Mouse (Mus musculus): ENCODE data around the gene Ctf2. TPM values are rescaled to one million over a fixed set of nuclear protein-coding genes. Genes with fewer than 3 reads are reported as not detected.

The Ctf2 gene
- polyA plus RNA-seq, 1 experiment from 2014 or later = 0.07 TPM

DNA sequence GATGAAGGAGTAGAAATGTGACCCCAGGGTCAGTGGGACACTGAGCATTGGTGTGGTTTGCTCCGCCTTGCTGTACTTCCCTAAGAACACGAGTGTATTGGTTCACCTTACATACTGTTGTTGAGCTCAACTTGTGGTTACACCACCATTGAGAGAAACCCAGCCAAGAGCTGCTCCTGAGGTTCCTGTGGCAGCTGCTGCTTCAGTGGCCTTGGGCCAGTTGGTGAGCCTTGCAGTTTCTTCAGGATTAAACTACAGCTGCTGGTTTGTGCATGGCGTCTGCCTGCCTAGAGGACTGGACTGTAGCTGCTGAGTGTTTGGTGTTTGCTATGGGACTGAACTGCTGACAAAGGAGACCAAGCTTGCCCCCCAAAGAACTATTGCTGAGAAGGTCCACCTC is 20.5 kb downstream of the Ctf2 start:
- no peak overlapping the region for H3K4me3 ChIP-seq (replicated peaks)
- DNase-seq = no peak
- no peak overlapping the region for H3K9ac ChIP-seq
- no peaks in the 10 kb centered on the region for H3K27me3 ChIP-seq
- H3K4me2 ChIP-seq = no peak overlapping the region
- peaks cover 1% of the 10 kb centered on the region; the same call in 1 of the 2 replicates for H3K36me3 ChIP-seq
- H3K9me3 ChIP-seq (replicated peaks) = no peaks in the 10 kb centered on the region
- H3K4me1 ChIP-seq (replicated peaks) = peaks cover 47% of the 10 kb centered on the region
- ATAC-seq (ENCODE audit: low read depth) = no peak
- H3K27ac ChIP-seq = peak overlapping the region; percentile 74; the same call in 1 of the 2 replicates
- WGBS (ENCODE audit: insufficient replicate concordance) = 49% methylated on average over 3 of the region's 3 CpGs

GRCm38 (mm10) chr7:127711031-127711430 is 20.9 kb downstream of the Ctf2 start:
- no peak for ATAC-seq (ENCODE audit: low read depth)
- 86% methylated on average over 3 of the region's 3 CpGs for WGBS (ENCODE audit: insufficient replicate concordance)
- Histone ChIP-seq H3K27me3 (no peaks in the 10 kb centered on the region), H3K4me3 (replicated peaks) (no peak overlapping the region), H3K36me3 (peaks cover 6% of the 10 kb centered on the region), H3K9me3 (replicated peaks) (no peaks in the 10 kb centered on the region), H3K4me2 (no peak overlapping the region), H3K9ac (no peak overlapping the region), H3K27ac (0 out of 2 replicates have a peak overlapping the region, but pooled peaks have one; percentile 15), H3K4me1 (replicated peaks) (peaks cover 47% of the 10 kb centered on the region)
- no peak for DNase-seq

GRCm38 (mm10) chr7:127709261-127709979 is 22.5 kb downstream of the Ctf2 start:
- peaks cover 49% of the 10 kb centered on the region for H3K4me1 ChIP-seq (replicated peaks)
- 61% methylated on average over 5 of the region's 5 CpGs for WGBS (ENCODE audit: insufficient replicate concordance)
- peaks cover 15% of the 10 kb centered on the region for H3K36me3 ChIP-seq
- ATAC-seq (ENCODE audit: low read depth) (no peak), DNase-seq (no peak)
- H3K27ac ChIP-seq = peak overlapping the region; percentile 89
- H3K9me3 ChIP-seq (replicated peaks) = no peaks in the 10 kb centered on the region
- peak overlapping the region; percentile 77 for H3K4me3 ChIP-seq (replicated peaks)
- peak overlapping the region; percentile 84 for H3K9ac ChIP-seq
- H3K4me2 ChIP-seq = peak overlapping the region; percentile 97
- H3K27me3 ChIP-seq = no peaks in the 10 kb centered on the region

DNA sequence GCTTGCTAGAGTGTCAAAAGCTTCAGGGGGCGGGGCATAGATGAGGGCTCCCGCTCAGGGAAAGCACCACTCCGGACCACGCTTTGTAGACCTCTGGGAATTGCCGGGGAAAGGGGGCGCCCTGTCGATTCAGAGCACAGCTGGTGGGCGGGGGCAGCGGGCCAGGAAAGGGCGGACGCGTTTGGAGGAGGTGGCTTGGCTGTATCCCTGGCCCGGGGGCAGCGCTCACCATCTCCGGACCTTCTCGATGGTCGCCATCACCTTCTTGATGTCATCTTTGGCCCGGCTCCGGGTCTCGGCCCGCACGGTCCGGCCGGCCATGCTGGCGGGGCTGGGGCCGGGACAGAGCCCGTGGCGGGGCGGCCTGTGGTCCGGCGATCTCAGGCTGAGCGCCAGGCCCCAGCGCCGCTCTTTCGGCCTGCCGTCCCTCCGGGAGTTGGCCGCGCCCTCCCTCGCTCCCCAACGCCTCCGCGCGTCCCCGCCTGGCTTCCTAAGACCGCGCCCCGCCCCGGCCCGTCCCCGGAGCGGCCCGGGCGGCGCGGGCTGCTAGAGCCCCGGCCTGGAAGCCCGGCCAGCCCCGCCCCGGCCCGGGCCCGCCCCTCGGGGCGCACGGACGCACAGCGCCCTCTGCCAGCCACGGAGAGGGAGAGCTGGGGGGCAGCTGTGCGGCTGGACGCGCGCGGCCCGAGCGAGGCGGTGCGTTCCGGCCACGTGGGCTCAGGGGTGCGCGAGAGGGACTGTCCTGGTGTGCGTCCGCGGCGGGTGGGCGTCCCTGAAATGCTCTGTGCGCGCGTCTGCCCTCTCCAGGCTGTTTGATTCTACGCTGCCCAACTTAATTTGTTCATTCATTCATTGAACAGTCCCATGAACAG is 23.5 kb downstream of the Ctf2 start, which contains the start of gene Bcl7c:
TSS of gene Bcl7c (minus strand) at position 727 of the 872 bp plus-strand sequence.
- Histone ChIP-seq H3K36me3 (peaks cover 23% of the 10 kb centered on the region), H3K4me2 (peak within 1 kb of the TSS; percentile 97), H3K4me3 (replicated peaks) (peak within 1 kb of the TSS; percentile 77), H3K4me1 (replicated peaks) (peaks cover 59% of the 10 kb centered on the region), H3K27me3 (no peaks in the 10 kb centered on the region), H3K27ac (peak within 1 kb of the TSS; percentile 89), H3K9ac (peak within 1 kb of the TSS; percentile 84), H3K9me3 (replicated peaks) (no peaks in the 10 kb centered on the region)
- ATAC-seq (ENCODE audit: low read depth) (peak; percentile 92), DNase-seq (peak; percentile 82)
- WGBS (ENCODE audit: insufficient replicate concordance) = under 1% methylated on average over 85 of the region's 90 CpGs

DNA sequence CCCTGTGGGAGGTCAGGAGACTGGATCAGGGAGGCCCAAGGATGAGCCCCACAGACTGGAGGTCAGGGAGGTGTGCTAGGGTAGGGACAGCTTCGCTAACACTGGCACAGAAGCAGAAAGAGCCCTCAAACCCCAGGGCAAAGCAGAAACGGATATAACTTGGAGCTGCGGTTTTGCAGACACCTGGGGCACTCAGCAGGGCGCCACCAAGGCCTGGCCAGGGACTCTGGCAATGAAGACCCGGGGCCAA is 24.1 kb downstream of the Ctf2 start:
- no peaks in the 10 kb centered on the region for H3K9me3 ChIP-seq (replicated peaks)

GRCm38 (mm10) chr7:127707045-127707956 is 24.7 kb downstream of the Ctf2 start:
- no peak for ATAC-seq (ENCODE audit: low read depth)

More for the DNA sequence above, 24.1 kb downstream of the Ctf2 start:
- no peak for DNase-seq
- H3K4me3 ChIP-seq (replicated peaks) = peak overlapping the region; percentile 77
- H3K4me2 ChIP-seq = peak overlapping the region; percentile 97
- peak overlapping the region; percentile 84 for H3K9ac ChIP-seq
- H3K27me3 ChIP-seq = no peaks in the 10 kb centered on the region
- H3K27ac ChIP-seq = peak overlapping the region; percentile 89
- H3K4me1 ChIP-seq (replicated peaks) = peaks cover 58% of the 10 kb centered on the region
- H3K36me3 ChIP-seq = peaks cover 29% of the 10 kb centered on the region
- WGBS (ENCODE audit: insufficient replicate concordance) = under 1% methylated on average over 5 of the region's 5 CpGs
- no peak; the same call in 1 of the 2 replicates for ATAC-seq (ENCODE audit: low read depth)

DNA sequence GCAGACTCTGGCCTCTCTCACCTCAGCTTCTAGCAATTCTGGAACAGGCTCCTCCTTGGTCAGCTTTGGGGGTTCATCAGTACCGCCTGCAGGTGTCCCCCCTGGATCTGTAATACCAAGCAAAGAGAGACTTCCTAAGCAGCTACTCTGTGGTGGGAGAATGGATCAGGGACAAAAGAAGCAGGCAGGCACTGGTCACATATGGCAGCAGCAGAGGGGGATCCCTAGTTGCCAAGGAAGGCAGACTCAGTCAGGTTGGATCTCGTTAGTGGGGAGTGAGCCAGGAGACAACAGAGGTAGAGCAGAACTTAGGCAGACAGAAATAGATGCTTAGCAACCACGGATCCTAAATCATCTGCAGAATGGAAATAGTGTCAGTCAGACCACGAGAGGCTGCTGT is 26.3 kb downstream of the Ctf2 start:
- peaks cover 50% of the 10 kb centered on the region for H3K4me1 ChIP-seq (replicated peaks)
- H3K27me3 ChIP-seq = no peaks in the 10 kb centered on the region
- H3K36me3 ChIP-seq = peaks cover 30% of the 10 kb centered on the region
- H3K9ac ChIP-seq = no peak overlapping the region
- H3K27ac ChIP-seq = no peak overlapping the region
- no peak overlapping the region for H3K4me3 ChIP-seq (replicated peaks)
- DNase-seq = no peak
- ATAC-seq (ENCODE audit: low read depth) = no peak
- 68% methylated on average over 4 of the region's 4 CpGs for WGBS (ENCODE audit: insufficient replicate concordance)
- no peaks in the 10 kb centered on the region for H3K9me3 ChIP-seq (replicated peaks)
- H3K4me2 ChIP-seq = no peak overlapping the region

More at GRCm38 (mm10) chr7:127707045-127707956, 24.7 kb downstream of the Ctf2 start:
- Histone ChIP-seq H3K27me3 (no peaks in the 10 kb centered on the region), H3K36me3 (peaks cover 30% of the 10 kb centered on the region), H3K4me3 (replicated peaks) (peak overlapping the region; percentile 77), H3K4me1 (replicated peaks) (peaks cover 56% of the 10 kb centered on the region), H3K27ac (peak overlapping the region; percentile 89), H3K9ac (peak overlapping the region; percentile 84), H3K4me2 (peak overlapping the region; percentile 97), H3K9me3 (replicated peaks) (no peaks in the 10 kb centered on the region)
- DNase-seq = no peak
- WGBS (ENCODE audit: insufficient replicate concordance) = 32% methylated on average over 22 of the region's 22 CpGs

DNA sequence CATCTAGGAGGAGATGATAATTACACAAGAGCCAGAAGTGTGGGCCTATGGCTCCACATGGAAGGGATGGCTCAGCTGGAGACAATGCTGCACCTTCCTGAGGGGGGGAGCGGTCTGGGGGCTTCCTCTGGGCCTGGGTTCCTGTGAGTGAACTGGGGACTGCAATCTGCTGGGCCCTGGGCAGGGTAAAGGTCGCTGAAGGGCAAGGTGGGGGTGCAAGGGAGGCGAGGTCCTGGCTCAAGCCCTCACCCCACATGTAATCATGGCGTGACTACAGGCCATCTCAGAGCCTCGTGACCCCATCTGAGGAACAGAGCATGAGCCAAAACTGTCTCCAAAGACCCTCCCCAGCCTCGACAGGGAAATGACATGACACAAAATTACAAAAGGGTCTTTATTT is 27.4 kb downstream of the Ctf2 start:
- no peak overlapping the region for H3K9ac ChIP-seq
- peaks cover 57% of the 10 kb centered on the region for H3K4me1 ChIP-seq (replicated peaks)
- ATAC-seq (ENCODE audit: low read depth) (no peak), DNase-seq (no peak)
- no peaks in the 10 kb centered on the region for H3K9me3 ChIP-seq (replicated peaks)
- no peak overlapping the region; the same call in 1 of the 2 replicates for H3K27ac ChIP-seq
- 63% methylated on average over 6 of the region's 6 CpGs for WGBS (ENCODE audit: insufficient replicate concordance)
- H3K36me3 ChIP-seq = peaks cover 30% of the 10 kb centered on the region
- H3K4me3 ChIP-seq (replicated peaks) = no peak overlapping the region
- no peak overlapping the region for H3K4me2 ChIP-seq
- H3K27me3 ChIP-seq = no peaks in the 10 kb centered on the region

DNA sequence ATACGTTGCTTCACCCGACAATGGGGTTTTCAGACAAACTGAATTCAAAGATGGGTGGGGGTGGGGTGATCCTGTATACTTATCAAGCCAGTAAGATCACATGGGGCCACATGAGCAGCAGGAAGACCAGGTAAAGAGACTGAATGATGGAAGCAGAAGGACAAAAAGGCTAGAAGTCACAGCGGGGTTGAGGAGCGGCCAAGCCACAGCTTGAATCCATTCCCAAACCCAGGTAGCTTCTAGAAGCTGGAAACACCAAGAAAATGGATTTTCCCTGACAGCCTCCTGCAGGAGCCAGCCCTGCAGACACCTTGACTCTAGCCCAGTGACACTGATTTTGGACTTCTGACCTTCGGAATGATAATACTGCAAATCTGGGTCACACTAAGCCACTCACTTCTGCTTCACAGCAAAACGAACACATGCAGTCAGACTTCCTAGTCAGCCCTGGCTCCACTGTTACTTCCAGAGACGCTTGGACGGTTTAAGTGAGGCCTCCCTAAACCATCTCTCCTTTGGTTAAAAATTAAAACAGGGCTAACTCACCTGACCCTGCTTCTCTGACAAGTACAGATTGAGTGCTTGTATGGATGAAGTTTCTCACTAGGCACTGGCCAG is 28.3 kb downstream of the Ctf2 start:
- DNase-seq (no peak), ATAC-seq (ENCODE audit: low read depth) (no peak)
- Histone ChIP-seq H3K36me3 (peaks cover 30% of the 10 kb centered on the region), H3K9ac (no peak overlapping the region), H3K9me3 (replicated peaks) (no peaks in the 10 kb centered on the region), H3K27me3 (no peaks in the 10 kb centered on the region), H3K4me1 (replicated peaks) (peaks cover 48% of the 10 kb centered on the region), H3K4me3 (replicated peaks) (no peak overlapping the region), H3K4me2 (no peak overlapping the region), H3K27ac (no peak overlapping the region)
- 74% methylated on average over 8 of the region's 8 CpGs for WGBS (ENCODE audit: insufficient replicate concordance)

GRCm38 (mm10) chr7:127700712-127701331 is 31.1 kb downstream of the Ctf2 start:
- H3K9ac ChIP-seq = no peak overlapping the region
- peaks cover 23% of the 10 kb centered on the region for H3K36me3 ChIP-seq
- H3K9me3 ChIP-seq (replicated peaks) = no peaks in the 10 kb centered on the region
- ATAC-seq (ENCODE audit: low read depth) = no peak
- no peak overlapping the region for H3K4me2 ChIP-seq
- DNase-seq = no peak
- 40% methylated on average over 3 of the region's 3 CpGs for WGBS (ENCODE audit: insufficient replicate concordance)
- H3K4me3 ChIP-seq (replicated peaks) = no peak overlapping the region
- H3K27me3 ChIP-seq = no peaks in the 10 kb centered on the region
- peaks cover 33% of the 10 kb centered on the region for H3K4me1 ChIP-seq (replicated peaks)
- no peak overlapping the region for H3K27ac ChIP-seq

Measured in liver, embryonic 13.5 days (tissue).